Mouse (Mus musculus) forebrain, embryonic 12.5 days (tissue): ENCODE data around the gene Naa35. TPM values are rescaled to one million over a fixed set of nuclear protein-coding genes. Genes with fewer than 3 reads are reported as not detected.

Source experiments
- ATAC-seq: fragments of 200-750 bp; cut with Nextera tagmentation; 2 replicates; pipeline ENCODE4 v1.8.0; 2017; ENCODE audit warnings: moderate TSS enrichment; ENCODE audit not compliant: low FRiP score
- H3K27ac ChIP-seq: fragments of 300-500 bp; sonication (generic); 2 replicates; pipeline ENCODE4 v1.5.1; 2016; ENCODE audit warnings: mild to moderate bottlenecking
- H3K27me3 ChIP-seq: fragments of 300-500 bp; sonication (generic); 2 replicates; pipeline ENCODE4 v1.6.1; 2016; ENCODE audit warnings: mild to moderate bottlenecking
- H3K36me3 ChIP-seq: fragments of 300-500 bp; sonication (generic); replicated peaks from 2 replicates; pipeline ENCODE4 v1.6.1; 2016; ENCODE audit warnings: mild to moderate bottlenecking
- H3K4me1 ChIP-seq: fragments of 300-500 bp; sonication (generic); 2 replicates; pipeline ENCODE4 v1.6.1; 2016
- H3K4me2 ChIP-seq: fragments of 300-500 bp; sonication (generic); 2 replicates; pipeline ENCODE4 v1.6.1; 2016; ENCODE audit warnings: mild to moderate bottlenecking, moderate library complexity
- H3K4me3 ChIP-seq: fragments of 300-500 bp; sonication (generic); replicated peaks from 2 replicates; pipeline ENCODE4 v1.5.1; 2016; ENCODE audit warnings: mild to moderate bottlenecking
- H3K9ac ChIP-seq: fragments of 300-500 bp; sonication (generic); 2 replicates; pipeline ENCODE4 v1.6.1; 2016; ENCODE audit warnings: mild to moderate bottlenecking
- H3K9me3 ChIP-seq: fragments of 300-500 bp; sonication (generic); 2 replicates; pipeline ENCODE4 v1.6.1; 2016
- WGBS: fragments of 180-500 bp; shearing (Covaris S2); methylation state at CpG from one replicate; pipeline ENCODE4 v1.1.7; 2016; 5-methylcytosine and 5-hydroxymethylcytosine counted together
- polyA plus RNA-seq: library from polyadenylated mRNA; unstranded; fragments of >200 nt; fragmentation: Nextera tagmentation; extraction: Ambion mirVana; gene quantifications from 2 replicates; pipeline ENCODE4 v1.2.1, GENCODE M21; 2016

Gene Naa35
- polyA plus RNA-seq, 1 experiment from 2014 or later = 151 TPM

GRCm38 (mm10) chr13:59615554-59615953, 30.5 kb downstream of the Naa35 start:
- Histone ChIP-seq H3K9me3 (no peaks in the 10 kb centered on the region), H3K36me3 (peaks cover 78% of the 10 kb centered on the region), H3K9ac (no peak overlapping the region), H3K27me3 (no peaks in the 10 kb centered on the region), H3K4me1 (no peaks in the 10 kb centered on the region), H3K4me2 (no peak overlapping the region), H3K4me3 (no peak overlapping the region), H3K27ac (no peak overlapping the region)
- 90% methylated on average over 4 of the region's 4 CpGs for WGBS
- ATAC-seq = no peak

DNA sequence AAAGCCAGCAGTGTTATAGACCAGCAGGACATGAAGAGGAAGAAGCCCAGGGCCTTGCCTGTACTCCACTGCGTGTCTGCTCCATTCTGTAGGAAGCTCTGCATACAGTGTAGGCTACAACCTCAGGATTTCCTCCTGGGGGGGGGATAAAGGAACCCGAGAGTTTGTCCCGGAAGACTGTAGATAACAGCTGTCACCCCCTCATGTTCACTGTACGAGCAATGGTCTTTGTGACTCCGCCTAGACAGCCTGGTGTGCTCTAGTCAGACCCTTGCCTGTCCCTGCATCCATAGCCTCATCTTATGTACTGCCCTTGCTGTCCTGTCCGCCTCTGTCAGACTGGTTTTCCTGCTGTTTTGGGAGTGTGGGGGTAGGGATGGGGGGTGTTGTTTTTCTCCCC, 33.4 kb downstream of the Naa35 start:
- Histone ChIP-seq H3K9me3 (no peaks in the 10 kb centered on the region), H3K4me1 (no peaks in the 10 kb centered on the region), H3K27ac (no peak overlapping the region), H3K4me3 (no peak overlapping the region), H3K27me3 (no peaks in the 10 kb centered on the region), H3K9ac (no peak overlapping the region), H3K36me3 (peaks cover 79% of the 10 kb centered on the region), H3K4me2 (no peak overlapping the region)
- 95% methylated on average over 6 of the region's 6 CpGs for WGBS
- no peak for ATAC-seq

DNA sequence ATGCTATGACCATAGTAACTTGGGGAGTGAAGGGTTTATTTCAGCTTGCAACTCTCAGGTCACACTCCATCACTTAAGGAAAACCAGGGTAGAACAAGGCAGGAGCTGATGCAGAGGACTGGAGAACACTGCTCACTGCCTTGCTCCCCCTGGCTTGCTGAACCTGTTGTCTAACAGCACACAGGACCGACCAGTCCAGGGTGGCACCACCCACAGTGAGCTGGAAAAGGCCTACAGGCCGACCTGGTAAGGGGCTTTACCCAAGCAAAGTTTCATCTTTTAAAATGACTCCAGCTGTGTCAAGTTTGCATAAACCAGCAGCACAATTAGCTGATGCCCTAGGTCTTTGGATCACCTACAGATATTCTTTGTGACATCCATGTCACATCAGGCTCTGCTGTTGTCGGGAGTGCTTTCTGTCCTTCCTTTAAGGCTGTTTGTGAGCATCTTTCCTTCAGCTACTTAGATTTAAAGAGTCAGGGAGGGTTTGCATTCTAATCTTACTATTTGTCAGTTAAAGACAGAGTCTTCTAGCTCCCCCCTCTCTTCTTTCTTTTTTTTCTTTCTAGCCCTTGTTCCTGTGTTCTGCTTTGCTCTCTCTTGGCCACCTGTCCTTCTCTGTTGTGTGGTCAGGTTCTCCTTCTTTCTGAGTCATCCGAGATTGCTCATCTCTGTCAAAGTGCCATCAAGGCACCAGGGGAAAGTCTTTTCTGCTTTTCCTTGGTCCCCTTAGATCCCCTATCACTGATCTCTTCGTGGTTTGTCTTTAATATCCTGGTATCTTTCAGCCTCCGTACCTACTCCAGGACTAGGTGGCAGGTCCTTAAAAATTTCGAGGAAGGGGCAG, 36.8 kb downstream of the Naa35 start:
- peaks cover 86% of the 10 kb centered on the region for H3K36me3 ChIP-seq

GRCm38 (mm10) chr13:59624389-59624788, 39.3 kb downstream of the Naa35 start:
- no peak overlapping the region for H3K4me3 ChIP-seq
- H3K27ac ChIP-seq = no peak overlapping the region
- no peak overlapping the region for H3K9ac ChIP-seq
- peaks cover 86% of the 10 kb centered on the region for H3K36me3 ChIP-seq
- H3K4me2 ChIP-seq = no peak overlapping the region
- no peaks in the 10 kb centered on the region for H3K4me1 ChIP-seq
- no peaks in the 10 kb centered on the region for H3K27me3 ChIP-seq
- WGBS = 89% methylated on average over 3 of the region's 3 CpGs
- no peaks in the 10 kb centered on the region for H3K9me3 ChIP-seq
- ATAC-seq = no peak

More for the DNA sequence above, 36.8 kb downstream of the Naa35 start:
- Histone ChIP-seq H3K4me1 (no peaks in the 10 kb centered on the region), H3K27ac (no peak overlapping the region), H3K9me3 (no peaks in the 10 kb centered on the region), H3K9ac (no peak overlapping the region), H3K4me2 (no peak overlapping the region), H3K27me3 (no peaks in the 10 kb centered on the region), H3K4me3 (no peak overlapping the region)
- 90% methylated on average over 7 of the region's 7 CpGs for WGBS
- ATAC-seq = no peak

- no peak overlapping the region for H3K4me2 ChIP-seq
- ATAC-seq = no peak
- 94% methylated on average over 5 of the region's 5 CpGs for WGBS
- no peaks in the 10 kb centered on the region for H3K27me3 ChIP-seq
- no peak overlapping the region for H3K9ac ChIP-seq
- H3K36me3 ChIP-seq = peaks cover 87% of the 10 kb centered on the region
- H3K4me3 ChIP-seq = no peak overlapping the region
- H3K4me1 ChIP-seq = no peaks in the 10 kb centered on the region
- H3K27ac ChIP-seq = no peak overlapping the region
- no peaks in the 10 kb centered on the region for H3K9me3 ChIP-seq
Measured at GRCm38 (mm10) chr13:59624903-59625302, 39.8 kb downstream of the Naa35 start.

- no peak overlapping the region for H3K27ac ChIP-seq
- no peak overlapping the region for H3K4me3 ChIP-seq
- no peak for ATAC-seq
- no peaks in the 10 kb centered on the region for H3K27me3 ChIP-seq
- no peak overlapping the region for H3K9ac ChIP-seq
- no peaks in the 10 kb centered on the region for H3K4me1 ChIP-seq
- 95% methylated on average over 7 of the region's 7 CpGs for WGBS
- no peak overlapping the region for H3K4me2 ChIP-seq
- H3K9me3 ChIP-seq = no peaks in the 10 kb centered on the region
- peaks cover 88% of the 10 kb centered on the region for H3K36me3 ChIP-seq
Measured at GRCm38 (mm10) chr13:59626739-59627138, 41.7 kb downstream of the Naa35 start.

DNA sequence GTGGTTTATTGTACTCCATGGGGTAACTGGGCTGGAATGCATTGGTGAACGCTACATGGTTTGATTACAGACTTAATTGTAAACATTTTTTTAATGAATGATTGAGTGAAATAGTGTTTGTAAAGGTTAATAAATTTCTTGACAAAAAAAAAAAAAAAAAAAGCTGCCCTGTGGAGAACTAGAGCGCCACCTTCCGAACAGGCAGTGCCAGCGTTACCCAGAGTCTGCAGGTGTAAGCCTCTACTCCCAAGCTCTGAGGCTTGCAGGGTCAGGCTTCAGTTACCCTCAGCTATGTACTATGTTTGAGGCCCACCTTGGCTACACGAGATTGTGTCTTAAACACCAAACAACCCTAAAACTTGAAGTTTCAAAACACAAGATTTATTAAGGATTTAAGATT, 49.6 kb downstream of the Naa35 start:
- 84% methylated on average over 5 of the region's 5 CpGs for WGBS
- Histone ChIP-seq H3K9ac (no peak overlapping the region), H3K4me2 (no peak overlapping the region), H3K9me3 (no peaks in the 10 kb centered on the region), H3K4me1 (no peaks in the 10 kb centered on the region), H3K27me3 (no peaks in the 10 kb centered on the region), H3K4me3 (no peak overlapping the region), H3K27ac (no peak overlapping the region), H3K36me3 (peaks cover 99% of the 10 kb centered on the region)
- ATAC-seq = no peak

DNA sequence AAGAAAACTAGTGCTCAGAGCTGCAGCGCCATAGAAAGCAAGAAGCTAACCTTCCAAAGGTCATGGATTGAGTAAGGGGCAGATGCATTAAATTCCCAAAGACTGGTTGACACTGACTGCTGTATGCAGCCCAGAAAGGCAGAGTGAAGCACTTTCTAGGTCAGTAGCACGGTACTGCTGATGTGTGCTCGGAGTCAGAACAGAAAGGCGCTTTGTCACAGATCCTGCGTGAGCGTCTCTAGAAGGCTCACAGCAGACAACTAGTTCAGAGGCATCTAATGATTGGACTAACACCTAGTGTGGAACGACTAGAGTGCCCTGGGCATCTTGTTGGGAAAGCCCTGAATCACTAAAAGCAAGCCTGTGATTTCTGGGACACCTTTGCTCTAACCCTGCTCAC, 52.7 kb downstream of the Naa35 start:
- no peaks in the 10 kb centered on the region for H3K4me1 ChIP-seq
- H3K4me2 ChIP-seq = no peak overlapping the region
- no peak overlapping the region for H3K4me3 ChIP-seq
- no peak for ATAC-seq
- H3K9ac ChIP-seq = no peak overlapping the region
- H3K36me3 ChIP-seq = peaks cover 96% of the 10 kb centered on the region
- no peaks in the 10 kb centered on the region for H3K9me3 ChIP-seq
- WGBS = 97% methylated on average over 7 of the region's 7 CpGs
- no peaks in the 10 kb centered on the region for H3K27me3 ChIP-seq
- no peak overlapping the region for H3K27ac ChIP-seq

- Histone ChIP-seq H3K9ac (no peak overlapping the region), H3K27me3 (no peaks in the 10 kb centered on the region), H3K27ac (no peak overlapping the region), H3K4me3 (no peak overlapping the region), H3K36me3 (peaks cover 85% of the 10 kb centered on the region), H3K4me1 (no peaks in the 10 kb centered on the region), H3K4me2 (no peak overlapping the region), H3K9me3 (no peaks in the 10 kb centered on the region)
- ATAC-seq = no peak
- 89% methylated on average over 16 of the region's 16 CpGs for WGBS
Measured at GRCm38 (mm10) chr13:59639368-59640177, 54.5 kb downstream of the Naa35 start.

GRCm38 (mm10) chr13:59640178-59640440, 55.0 kb downstream of the Naa35 start:
- no peaks in the 10 kb centered on the region for H3K27me3 ChIP-seq
- H3K27ac ChIP-seq = no peak overlapping the region
- no peak overlapping the region for H3K4me2 ChIP-seq
- H3K9ac ChIP-seq = no peak overlapping the region
- H3K4me1 ChIP-seq = no peaks in the 10 kb centered on the region
- WGBS = 90% methylated on average over 6 of the region's 6 CpGs
- no peak for ATAC-seq
- H3K36me3 ChIP-seq = peaks cover 84% of the 10 kb centered on the region
- H3K9me3 ChIP-seq = no peaks in the 10 kb centered on the region
- H3K4me3 ChIP-seq = no peak overlapping the region

- H3K4me2 ChIP-seq = no peak overlapping the region
- H3K4me1 ChIP-seq = peaks cover 12% of the 10 kb centered on the region
- WGBS = 92% methylated on average over 2 of the region's 2 CpGs
- H3K4me3 ChIP-seq = no peak overlapping the region
- no peaks in the 10 kb centered on the region for H3K9me3 ChIP-seq
- H3K36me3 ChIP-seq = peaks cover 82% of the 10 kb centered on the region
- H3K27ac ChIP-seq = no peak overlapping the region
- no peak overlapping the region for H3K9ac ChIP-seq
- ATAC-seq = no peak
- no peaks in the 10 kb centered on the region for H3K27me3 ChIP-seq
Measured at GRCm38 (mm10) chr13:59642818-59643217, 57.8 kb downstream of the Naa35 start.

- no peak overlapping the region for H3K27ac ChIP-seq
- H3K4me1 ChIP-seq = peaks cover 12% of the 10 kb centered on the region
- H3K9me3 ChIP-seq = no peaks in the 10 kb centered on the region
- WGBS = 88% methylated on average over 3 of the region's 3 CpGs
- H3K27me3 ChIP-seq = no peaks in the 10 kb centered on the region
- no peak overlapping the region for H3K9ac ChIP-seq
- no peak overlapping the region for H3K4me3 ChIP-seq
- H3K36me3 ChIP-seq = peaks cover 83% of the 10 kb centered on the region
- no peak for ATAC-seq
- no peak overlapping the region for H3K4me2 ChIP-seq
Measured at GRCm38 (mm10) chr13:59645491-59645890, 60.4 kb downstream of the Naa35 start.
